Mouse (Mus musculus): Measurements from ENCODE around the gene Cwc25.
"Not testable (repeated sequence)": the region's sequence is repeated elsewhere in the genome, so short reads cannot be mapped to it uniquely, and the experiment has no call there.

The Cwc25 gene

GRCm38 (mm10) chr11:97800691-97801408, 34.5 kb upstream of the Cwc25 start:
- no peak for DNase-seq (ENCODE audit: low spot score)

- no peak for DNase-seq (ENCODE audit: low spot score)
Observed at GRCm38 (mm10) chr11:97799994-97800690, 33.8 kb upstream of the Cwc25 start.

GRCm38 (mm10) chr11:97799146-97799993, 33.0 kb upstream of the Cwc25 start:
- peak; percentile 44 for DNase-seq (ENCODE audit: low spot score)

GRCm38 (mm10) chr11:97798782-97799145, 32.4 kb upstream of the Cwc25 start, which contains the start of gene Lasp1:
TSS of gene Lasp1 (plus strand) at chr11:97799000.
- DNase-seq (ENCODE audit: low spot score) = peak; percentile 54

GRCm38 (mm10) chr11:97798083-97798435, 31.7 kb upstream of the Cwc25 start:
- DNase-seq (ENCODE audit: low spot score) = no peak

- DNase-seq (ENCODE audit: low spot score) = no peak
Observed at GRCm38 (mm10) chr11:97797369-97798082, 31.2 kb upstream of the Cwc25 start.

GRCm38 (mm10) chr11:97796910-97797309, 30.6 kb upstream of the Cwc25 start:
- DNase-seq (ENCODE audit: low spot score) = no peak

- DNase-seq (ENCODE audit: low spot score) = no peak
Observed at GRCm38 (mm10) chr11:97793165-97793564, 26.8 kb upstream of the Cwc25 start.

- not testable (repeated sequence) for DNase-seq (ENCODE audit: low spot score)
Observed at GRCm38 (mm10) chr11:97790778-97791438, 24.6 kb upstream of the Cwc25 start.

GRCm38 (mm10) chr11:97789727-97790126, 23.4 kb upstream of the Cwc25 start:
- no peak for DNase-seq (ENCODE audit: low spot score)

GRCm38 (mm10) chr11:97787961-97788360, 21.6 kb upstream of the Cwc25 start:
- no peak for DNase-seq (ENCODE audit: low spot score)

- DNase-seq (ENCODE audit: low spot score) = no peak
Observed at GRCm38 (mm10) chr11:97782564-97782895, 16.2 kb upstream of the Cwc25 start.

GRCm38 (mm10) chr11:97781832-97782563, 15.6 kb upstream of the Cwc25 start, which contains the start of gene Rpl23:
TSS of gene Rpl23 (minus strand) at chr11:97782437.
- DNase-seq (ENCODE audit: low spot score) = peak; percentile 99

GRCm38 (mm10) chr11:97781478-97781831, 15.1 kb upstream of the Cwc25 start:
- DNase-seq (ENCODE audit: low spot score) = no peak

GRCm38 (mm10) chr11:97779968-97780701, 13.8 kb upstream of the Cwc25 start:
- no peak for DNase-seq (ENCODE audit: low spot score)

- DNase-seq (ENCODE audit: low spot score) = no peak
Observed at GRCm38 (mm10) chr11:97778918-97779317, 12.6 kb upstream of the Cwc25 start.

GRCm38 (mm10) chr11:97777129-97777529, 10.8 kb upstream of the Cwc25 start:
- DNase-seq (ENCODE audit: low spot score) = no peak

- no peak for DNase-seq (ENCODE audit: low spot score)
Observed at GRCm38 (mm10) chr11:97776497-97777128, 10.3 kb upstream of the Cwc25 start.

- DNase-seq (ENCODE audit: low spot score) = no peak
Observed at GRCm38 (mm10) chr11:97775808-97776496, 9.6 kb upstream of the Cwc25 start, which contains the start of gene 1700001P01Rik. TSS of gene 1700001P01Rik (minus strand) at chr11:97775918.
